Mouse (Mus musculus) liver, adult 2 months (tissue): ENCODE measurements around the gene Gdpd3.

Experiments used
- CTCF ChIP-seq: fragments of 200-500 bp; IDR thresholded peaks from 2 replicates; pipeline ENCODE4 v1.5.1; 2011; ENCODE audit warnings: low read depth, low read length, control low read depth
- POLR2A ChIP-seq: fragments of 200-500 bp; IDR thresholded peaks from 2 replicates; pipeline ENCODE4 v1.6.1; 2011; ENCODE audit warnings: low read length, control low read depth; ENCODE audit not compliant: insufficient read depth; ENCODE audit errors: extremely low read depth

GRCm38 (mm10) chr7:126770784-126771183 is 4.7 kb downstream of the Gdpd3 start:
- no peak for TF ChIP-seq POLR2A
- no peak for TF ChIP-seq CTCF
